Comparison of ENCODE assay signal across 24 mouse cellular contexts in genomic region chr11:51219396-51219980, GRCm38 (mm10). TPM values are rescaled to one million over a fixed set of nuclear protein-coding genes. Genes with fewer than 3 reads are reported as not detected.
"Had no signal": no experiment of that assay in that cellular context is flagged by ENCODE, and none has a peak within 500 bp of the region (broad histone marks: within the 10 kb centered on the region; RNA-seq: fewer than 3 reads in every experiment).

No protein-coding gene starts in this region.

- DNase-seq: kidney, postnatal 14 days; left cerebral cortex, postnatal 4 days; lung, embryonic 14.5 days; lung, postnatal 10 days; lung, postnatal 4 days; midbrain, embryonic 14.5 days; retina, postnatal 1 day; right cerebral cortex, postnatal 4 days; spleen, adult 18-20 months; thymus, adult 18-20 months; thymus, postnatal 14 days had no signal

- H3K4me2 ChIP-seq: kidney, embryonic 15.5 days; limb, embryonic 15.5 days; liver, embryonic 12.5 days; lung, embryonic 14.5 days; neural tube, embryonic 13.5 days had no signal

- H3K4me3 ChIP-seq: kidney, embryonic 15.5 days; limb, embryonic 15.5 days; liver, embryonic 12.5 days; midbrain, embryonic 10.5 days; neural tube, embryonic 13.5 days had no signal

- H3K9me3 ChIP-seq: kidney, embryonic 15.5 days; limb, embryonic 15.5 days; liver, embryonic 12.5 days; midbrain, embryonic 10.5 days; neural tube, embryonic 13.5 days had no signal

- ATAC-seq: liver, embryonic 12.5 days had no signal

- H3K4me1 ChIP-seq: kidney, embryonic 15.5 days; limb, embryonic 15.5 days; liver, embryonic 12.5 days; midbrain, embryonic 10.5 days; neural tube, embryonic 13.5 days had no signal

- H3K36me3 ChIP-seq: kidney, embryonic 15.5 days; limb, embryonic 15.5 days; liver, embryonic 12.5 days; midbrain, embryonic 10.5 days; neural tube, embryonic 13.5 days had no signal

- H3K27ac ChIP-seq: kidney, embryonic 15.5 days; limb, embryonic 15.5 days; liver, embryonic 12.5 days; midbrain, embryonic 10.5 days; neural tube, embryonic 13.5 days had no signal

- H3K9ac ChIP-seq: kidney, embryonic 15.5 days; limb, embryonic 15.5 days; liver, embryonic 12.5 days; lung, embryonic 14.5 days; neural tube, embryonic 13.5 days had no signal

- H3K27me3 ChIP-seq: kidney, embryonic 15.5 days; limb, embryonic 15.5 days; liver, embryonic 12.5 days; neural tube, embryonic 13.5 days had no signal

RNA-seq across cellular contexts. Expression of gene Gm12569, which starts 0.8 kb away (rescaled TPM):
- total RNA-seq: layer of hippocampus, adult 8-10 months; layer of hippocampus, postnatal 14 days; left cerebral cortex, adult 18-20 months; left cerebral cortex, postnatal 10 days; left cerebral cortex, postnatal 4 days; megakaryocyte, adult 5-6 weeks had no signal
- polyA plus RNA-seq: kidney, embryonic 15.5 days; large intestine, adult 2 months; limb, embryonic 15.5 days; liver, embryonic 12.5 days; liver, embryonic 16.5 days; lung, embryonic 14.5 days; midbrain, embryonic 10.5 days; midbrain, embryonic 14.5 days; neural tube, embryonic 13.5 days; stomach, embryonic 16.5 days had no signal

RNA-seq across cellular contexts. Expression of gene BC049762, which starts 43.4 kb away (rescaled TPM):
- total RNA-seq: layer of hippocampus, postnatal 14 days; left cerebral cortex, adult 18-20 months; left cerebral cortex, postnatal 10 days; left cerebral cortex, postnatal 4 days; megakaryocyte, adult 5-6 weeks had no signal
- polyA plus RNA-seq: midbrain, embryonic 14.5 days; neural tube, embryonic 13.5 days had no signal
